Mouse (Mus musculus) layer of hippocampus, adult 8-10 months (tissue): ENCODE measurements around the gene Arhgap15. TPM values are rescaled to one million over a fixed set of nuclear protein-coding genes. Genes with fewer than 3 reads are reported as not detected.

ENCODE experiments used
- DNase-seq, 2 experiments: peaks; one replicate each; pipeline ENCODE4 v3.0.0; 2022; ENCODE audit warnings: low spot score in 2 of 2
- total RNA-seq, 4 experiments: library from RNA; stranded (reverse); gene quantifications; 2 replicates each; pipeline ENCODE4 v1.2.4; 2022

Gene Arhgap15
- total RNA-seq, 4 experiments from 2014 or later = 6.6 to 10.0 (median 8.7) TPM

DNA sequence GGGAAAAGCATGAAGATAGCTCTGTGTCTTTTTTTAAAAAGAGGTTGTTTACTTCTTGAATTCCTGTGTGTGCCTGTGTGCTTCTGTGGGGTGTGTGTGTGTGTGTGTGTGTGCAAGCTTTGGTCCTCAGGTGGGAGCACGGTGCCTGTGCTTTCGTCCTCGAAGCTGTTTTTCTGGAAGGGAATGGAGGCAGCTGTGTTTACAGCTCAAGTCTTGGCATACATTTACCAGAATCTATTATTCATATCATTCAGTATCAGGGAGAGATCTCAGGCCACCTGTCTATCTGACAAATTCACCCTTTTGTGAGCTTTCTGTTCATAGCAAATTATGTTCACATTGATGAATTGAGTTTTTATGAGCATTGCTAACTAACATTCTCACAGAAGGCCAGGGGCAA is 550.5 kb downstream of the Arhgap15 start:
- DNase-seq = no peak

DNA sequence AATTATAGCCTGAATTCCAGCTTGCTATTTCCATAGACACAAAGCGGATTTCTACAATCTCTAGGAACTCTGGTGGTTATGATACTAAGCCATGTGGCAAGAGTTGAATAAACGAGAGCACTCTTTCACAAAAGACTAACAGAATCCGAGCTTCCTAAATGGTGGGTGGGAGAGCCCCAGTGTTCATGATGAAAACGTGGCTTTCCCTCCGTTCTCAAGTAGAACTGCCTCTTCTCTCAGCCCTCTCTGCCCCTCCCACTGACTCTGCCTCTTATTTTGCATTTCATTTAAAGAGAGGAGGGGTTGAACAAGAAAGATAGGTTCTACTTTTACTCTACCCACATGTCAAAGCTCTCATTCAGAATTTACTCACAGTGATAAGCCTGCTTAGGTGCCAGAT is 551.3 kb downstream of the Arhgap15 start:
- no peak for DNase-seq

DNA sequence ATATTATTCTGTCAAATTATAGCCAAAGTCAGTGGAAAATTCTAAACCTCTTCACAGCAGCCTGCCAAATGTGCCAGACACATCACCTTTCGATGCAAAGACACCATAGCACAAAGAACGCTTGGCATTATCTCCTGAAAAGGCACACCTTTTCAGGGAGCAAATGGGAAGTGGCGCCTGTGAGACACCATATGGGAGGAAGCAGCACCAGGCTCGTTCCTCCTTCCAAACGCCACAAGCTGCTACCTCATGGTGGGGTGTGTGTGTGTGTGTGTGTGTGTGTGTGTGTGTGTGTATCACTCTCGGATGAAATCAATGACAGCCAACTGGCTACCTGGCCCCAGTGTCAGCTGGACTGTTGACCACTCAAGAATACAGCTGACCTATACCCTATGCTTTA is 551.8 kb downstream of the Arhgap15 start:
- no peak for DNase-seq

DNA sequence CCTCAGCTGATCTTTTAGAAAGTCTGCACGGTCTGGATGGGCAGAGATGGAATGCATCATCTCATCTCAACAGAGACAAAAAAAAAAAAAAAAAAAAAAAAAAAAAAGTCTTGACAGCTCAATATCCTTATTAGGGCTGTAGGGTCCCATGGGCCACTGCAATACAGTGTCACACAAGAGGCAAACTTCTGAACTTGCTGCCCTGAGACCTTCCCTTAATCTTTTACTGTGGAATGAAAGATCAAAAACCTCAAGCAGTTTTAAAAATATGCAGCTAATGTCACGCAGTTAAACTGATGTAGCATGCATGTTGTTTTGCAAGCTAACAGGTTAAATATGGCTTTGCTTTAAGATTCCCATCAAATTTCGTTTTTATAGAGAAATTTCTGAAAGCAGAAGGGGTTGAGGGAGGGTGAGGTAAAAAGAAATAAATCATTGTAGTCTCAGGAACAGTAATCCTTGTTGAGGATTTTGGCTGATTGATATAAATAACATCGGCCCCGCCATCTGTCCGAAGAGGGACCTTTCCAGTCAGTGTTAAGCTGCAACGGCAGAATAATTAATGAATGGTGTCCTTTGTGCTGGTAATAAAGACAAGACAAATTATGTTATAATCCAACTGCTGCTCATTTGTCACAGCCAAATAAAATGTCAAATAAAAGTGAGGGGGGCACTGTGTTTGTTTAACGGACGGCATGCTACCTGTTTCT is 555.8 kb downstream of the Arhgap15 start:
- no peak for DNase-seq

DNA sequence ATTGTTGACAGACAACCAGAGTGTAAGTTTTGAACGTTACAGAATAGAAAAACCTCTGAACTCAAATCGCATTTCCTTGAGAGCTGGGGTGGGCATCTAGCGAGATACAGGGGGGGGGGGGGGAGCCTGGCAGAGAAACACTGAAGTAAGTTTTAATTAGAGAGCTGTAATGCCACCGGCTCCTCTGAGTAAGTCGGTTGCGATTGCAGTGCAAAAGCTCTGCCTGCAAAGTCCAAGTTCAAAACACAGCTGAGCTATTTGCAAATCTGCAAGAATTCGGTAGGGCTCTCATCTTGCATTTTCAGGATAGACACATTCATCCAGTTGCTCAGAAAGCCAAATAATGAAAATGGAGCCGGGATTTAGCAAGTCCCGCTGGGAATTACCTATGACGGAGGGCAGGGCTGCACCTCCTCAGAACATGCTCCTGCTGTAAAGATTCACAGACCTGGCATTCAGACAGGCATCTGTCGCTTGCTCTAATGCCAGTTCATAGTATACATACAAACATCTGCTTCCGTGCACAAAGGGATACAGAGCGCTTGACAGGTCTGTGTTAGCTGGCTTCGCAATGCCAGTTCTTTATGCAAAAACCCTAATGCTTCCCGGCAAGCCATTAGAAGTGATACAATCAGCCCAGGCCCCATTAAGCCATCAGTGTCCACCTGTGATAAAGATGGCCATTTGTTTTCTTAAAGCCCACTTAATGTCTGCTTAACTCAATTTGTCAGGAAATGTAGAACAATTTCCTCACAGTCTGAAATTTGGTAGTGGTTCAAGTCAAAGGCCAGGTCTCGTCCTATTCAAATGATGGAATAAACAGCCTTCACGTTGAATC is 556.6 kb downstream of the Arhgap15 start:
- DNase-seq = no peak

DNA sequence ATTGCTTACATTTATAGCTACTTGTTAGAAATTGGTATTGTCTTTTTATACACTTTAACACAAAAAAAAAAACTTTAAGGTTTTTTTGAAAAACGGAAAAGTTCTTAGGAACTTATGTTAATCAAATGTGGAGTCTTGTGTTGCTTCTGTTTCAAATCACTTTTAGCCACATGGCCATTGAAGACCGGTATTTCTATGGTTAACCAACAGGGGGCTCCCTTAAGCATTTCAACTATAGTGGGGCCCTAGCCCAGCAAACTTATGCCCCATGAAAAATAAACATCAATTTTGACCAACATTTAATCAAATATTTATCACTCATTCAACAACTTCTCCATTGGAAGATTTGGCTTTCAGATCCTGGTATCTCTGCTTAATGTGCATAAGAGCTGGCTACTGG is 557.5 kb downstream of the Arhgap15 start:
- no peak for DNase-seq

DNA sequence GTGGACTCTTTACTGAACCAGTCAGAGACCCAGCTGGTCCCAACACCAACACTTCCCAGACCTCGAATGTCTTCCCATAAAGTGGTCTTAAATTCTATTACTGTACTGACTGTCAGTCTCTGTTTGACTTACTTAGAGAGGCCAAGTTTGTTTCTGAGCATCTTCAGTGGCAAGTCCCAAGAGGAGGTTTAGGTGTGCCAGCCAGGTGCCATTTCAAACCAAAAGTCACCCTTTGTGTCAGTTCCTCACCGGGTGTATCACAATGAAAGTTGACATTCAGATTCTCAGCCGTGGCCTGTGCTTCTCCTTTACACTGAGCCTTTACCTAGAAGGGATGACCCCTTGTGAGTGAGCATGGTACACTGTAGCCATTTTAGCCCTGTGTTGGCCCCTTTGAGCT is 560.5 kb downstream of the Arhgap15 start:
- no peak for DNase-seq

DNA sequence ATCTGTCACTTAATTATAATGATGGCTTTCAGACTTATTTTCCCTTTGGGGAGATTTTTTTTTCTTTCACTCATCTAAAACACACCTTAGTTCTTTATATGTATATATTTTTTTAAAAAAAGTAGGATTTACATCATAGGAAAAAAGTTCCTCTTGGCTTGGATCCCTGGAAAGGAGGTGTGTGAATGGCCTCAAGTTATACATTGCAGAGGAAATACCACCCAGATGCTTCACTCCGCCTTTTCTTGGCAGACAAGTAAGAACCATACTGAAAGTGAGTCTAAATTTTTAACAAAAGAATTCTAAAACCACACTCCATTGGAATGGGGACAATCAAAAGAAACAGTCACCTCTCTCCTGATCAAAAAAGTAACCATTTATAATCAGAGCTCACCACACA is 560.9 kb downstream of the Arhgap15 start:
- DNase-seq = no peak

DNA sequence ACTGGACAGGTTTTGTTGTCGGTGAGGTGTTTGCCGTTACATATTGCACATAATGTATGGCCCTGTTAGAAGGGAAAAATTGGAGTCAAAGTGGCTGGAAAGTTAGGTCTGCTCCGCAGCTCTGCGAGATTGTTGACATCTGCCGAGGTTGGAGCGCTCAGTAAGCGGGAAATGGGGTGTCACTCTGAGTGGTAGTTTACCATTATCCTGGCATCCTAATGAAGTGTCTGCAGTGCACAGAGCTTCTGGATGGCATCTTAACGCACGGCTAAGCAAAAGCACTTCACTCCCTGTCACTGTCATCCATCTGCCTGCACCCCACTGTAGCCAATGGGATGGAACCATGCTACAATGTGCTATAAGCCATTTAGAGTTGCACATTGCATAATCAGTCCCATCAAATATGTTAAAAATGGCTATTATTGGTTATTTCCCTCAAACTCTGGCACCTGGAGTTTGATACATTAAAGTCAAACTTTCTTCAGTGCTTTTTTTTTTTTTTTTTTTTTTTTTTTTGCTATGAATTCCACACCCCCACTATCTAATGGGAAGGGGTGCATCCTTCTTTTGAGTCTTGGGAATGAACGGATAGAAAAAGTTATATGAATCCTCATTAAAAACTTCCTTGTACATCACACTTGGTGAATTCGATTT is 561.6 kb downstream of the Arhgap15 start:
- DNase-seq = no peak

DNA sequence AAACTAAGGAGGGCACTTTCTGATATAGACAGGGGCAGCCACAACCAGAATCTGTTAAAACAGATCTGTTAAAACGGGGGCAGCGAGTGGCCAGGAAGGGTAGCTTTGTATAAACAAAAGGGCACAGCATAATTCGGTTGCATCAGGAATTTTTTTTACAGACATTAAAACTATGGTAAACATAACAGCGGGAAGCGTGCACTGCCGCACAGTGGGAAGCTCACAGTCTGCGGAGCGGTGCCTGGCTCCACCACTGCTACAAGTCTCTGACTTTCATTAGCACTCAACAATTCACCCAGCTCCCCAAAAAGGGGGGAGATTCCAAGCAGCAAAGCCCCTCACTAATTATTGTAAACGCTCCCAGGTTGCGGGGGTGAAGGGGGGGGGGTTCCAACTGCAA is 562.6 kb downstream of the Arhgap15 start:
- no peak for DNase-seq

DNA sequence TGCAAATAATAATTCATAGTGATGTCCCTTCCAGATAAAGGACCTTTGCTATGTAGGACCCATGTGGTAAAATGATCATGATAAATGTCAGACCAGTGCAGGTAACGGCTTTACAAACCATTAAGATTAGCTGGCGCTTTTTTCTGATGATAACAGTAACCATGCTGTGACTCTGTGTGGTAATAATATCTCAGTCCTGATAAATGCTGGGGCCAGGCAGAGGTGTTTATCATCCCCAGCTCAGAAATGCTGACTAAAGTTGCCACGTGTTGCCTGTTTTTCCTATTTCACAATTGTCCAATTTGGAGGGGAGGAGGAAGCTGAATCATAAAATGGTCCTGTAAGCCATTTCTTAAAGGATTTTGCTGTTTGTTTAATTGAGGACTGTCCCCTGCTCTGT is 564.9 kb downstream of the Arhgap15 start:
- DNase-seq = no peak

DNA sequence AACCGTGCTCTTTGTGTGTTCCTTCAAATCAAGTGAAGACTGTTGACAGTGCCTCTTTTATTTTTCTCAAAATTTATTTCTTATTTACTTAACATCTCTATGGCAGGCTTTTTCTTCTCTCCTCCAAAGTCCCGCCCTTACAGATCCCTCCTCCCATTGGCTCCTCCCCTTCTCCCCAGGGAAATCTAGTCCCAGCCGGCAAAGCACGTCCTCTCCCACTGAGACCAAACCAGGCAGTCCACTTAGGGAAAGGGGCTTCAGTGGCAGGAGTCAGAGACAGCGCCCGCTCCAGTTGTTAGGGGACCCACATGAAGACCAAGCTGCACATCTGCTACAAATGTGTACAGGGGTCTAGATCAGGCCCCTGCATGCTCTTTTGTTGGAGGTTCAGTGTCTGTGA is 569.8 kb downstream of the Arhgap15 start:
- DNase-seq = no peak

DNA sequence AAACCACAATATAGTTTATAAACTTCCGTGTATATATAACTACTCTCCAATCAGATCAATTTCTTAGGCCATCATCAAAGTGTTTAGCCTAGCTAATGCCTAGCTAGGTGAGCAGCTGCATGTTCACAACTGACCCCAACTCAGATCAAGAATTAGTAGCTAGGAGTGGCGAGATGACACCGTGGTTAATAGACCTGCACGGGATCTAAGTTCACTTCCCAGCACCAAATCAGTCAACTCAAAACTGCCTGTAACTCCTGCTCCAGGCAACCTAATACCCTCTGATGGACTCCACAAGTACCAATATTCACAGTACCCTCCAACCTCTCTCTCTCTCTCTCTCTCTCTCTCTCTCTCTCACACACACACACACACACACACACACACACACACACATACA is 570.9 kb downstream of the Arhgap15 start:
- no peak for DNase-seq

DNA sequence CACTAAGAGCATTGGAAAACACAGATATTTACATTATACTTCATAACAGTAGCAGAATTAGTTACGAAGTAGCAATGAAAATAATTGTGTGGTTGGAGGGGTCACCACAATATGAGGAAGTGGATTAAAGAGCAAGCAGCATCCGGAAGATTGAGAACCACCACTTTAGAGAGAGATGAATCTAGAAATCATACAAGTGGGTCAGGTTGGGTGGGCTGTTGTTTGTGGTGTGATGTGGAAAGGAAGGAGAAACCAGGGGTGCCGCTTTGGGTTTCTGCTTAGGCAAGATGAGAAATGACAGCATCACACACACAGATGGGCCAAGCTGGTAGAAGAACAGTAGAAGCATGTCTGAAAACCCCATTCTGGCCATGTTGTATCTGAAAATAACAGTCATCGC is 575.2 kb downstream of the Arhgap15 start:
- DNase-seq = no peak

DNA sequence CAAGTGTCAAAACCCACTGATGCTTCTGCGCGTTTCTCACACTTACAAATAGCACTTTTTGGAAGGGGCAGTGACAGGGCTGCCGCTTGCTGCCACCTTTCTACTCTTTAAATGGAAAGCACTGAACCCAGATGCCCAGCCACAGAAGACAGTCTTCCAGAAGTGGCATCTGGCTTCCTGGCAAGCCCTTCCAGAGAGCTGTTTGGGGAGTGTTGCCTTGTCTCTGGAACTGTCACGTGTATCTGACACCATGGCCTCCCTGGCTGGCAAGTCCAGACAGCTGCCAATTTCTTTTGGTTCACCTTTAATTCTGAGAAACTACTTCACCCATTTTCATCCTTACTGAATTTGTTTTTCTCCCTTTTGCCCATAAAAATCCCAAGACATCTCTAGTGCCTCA is 584.7 kb downstream of the Arhgap15 start:
- no peak for DNase-seq

DNA sequence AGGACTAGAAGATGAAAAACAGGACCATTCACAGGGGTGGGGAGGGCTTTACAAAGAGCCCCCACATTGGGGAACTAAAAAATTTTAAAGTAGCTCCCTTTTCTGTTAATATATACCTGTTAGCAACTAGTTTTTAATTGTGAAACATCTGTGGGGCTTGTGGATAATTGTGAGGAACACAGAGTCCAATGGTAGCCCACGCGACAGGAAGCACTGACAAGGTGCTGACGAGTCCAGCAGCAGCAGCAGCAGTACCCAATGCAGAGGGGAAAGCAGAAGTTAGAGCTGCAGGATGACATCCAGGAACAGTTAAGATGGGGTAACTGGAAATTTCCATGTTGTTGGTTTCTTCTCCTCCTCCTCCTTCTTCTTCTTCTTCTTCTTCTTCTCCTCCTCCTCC is 585.4 kb downstream of the Arhgap15 start:
- no peak for DNase-seq

DNA sequence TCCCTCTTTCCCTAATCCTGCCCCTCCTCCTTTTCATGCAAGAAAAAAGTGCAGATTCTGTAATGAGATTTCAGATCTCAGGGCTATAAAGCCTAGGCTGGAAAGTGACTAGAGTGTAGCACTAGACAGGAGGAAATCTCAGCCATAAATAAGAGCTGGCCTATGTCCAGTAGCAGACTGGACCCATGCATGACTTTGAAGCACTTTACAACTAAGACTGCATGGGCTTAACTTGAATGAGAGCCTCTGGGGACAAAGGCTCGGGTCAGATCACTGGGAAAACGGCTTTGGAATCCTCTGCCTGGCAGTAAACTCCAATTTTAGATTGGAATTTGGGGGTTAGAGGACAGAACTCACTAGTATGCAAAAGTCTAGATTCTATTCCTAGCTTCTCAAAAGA is 585.9 kb downstream of the Arhgap15 start:
- DNase-seq = no peak

DNA sequence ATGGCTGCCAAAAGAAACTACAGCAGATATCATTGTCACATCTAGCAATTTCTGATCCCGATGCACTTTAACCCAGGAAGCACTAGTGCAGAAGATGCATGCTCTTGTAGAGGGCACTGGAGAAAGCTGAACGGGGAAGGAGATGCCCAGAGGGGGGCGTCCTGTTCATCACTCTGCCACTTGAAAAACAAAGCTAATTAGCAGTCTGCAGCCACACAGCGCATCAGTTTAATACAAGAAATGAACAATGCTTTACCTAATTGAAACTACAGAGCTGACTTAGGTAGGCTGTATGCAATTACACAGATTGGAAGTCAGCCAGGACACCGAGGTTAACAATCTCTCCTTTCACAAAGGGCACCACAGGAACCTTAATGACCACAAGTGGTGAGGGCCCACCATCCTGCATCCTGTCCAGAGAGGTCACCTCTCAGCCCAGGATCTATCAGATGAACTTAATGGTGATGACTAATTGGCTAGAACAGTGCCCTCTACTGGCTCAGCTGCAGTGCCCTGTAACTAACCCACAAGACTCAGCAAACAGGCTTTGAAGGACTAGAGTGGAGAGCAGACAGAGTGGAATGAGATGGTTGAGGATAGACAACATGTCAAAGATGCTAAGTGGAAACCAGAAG is 588.2 kb downstream of the Arhgap15 start:
- DNase-seq = no peak

DNA sequence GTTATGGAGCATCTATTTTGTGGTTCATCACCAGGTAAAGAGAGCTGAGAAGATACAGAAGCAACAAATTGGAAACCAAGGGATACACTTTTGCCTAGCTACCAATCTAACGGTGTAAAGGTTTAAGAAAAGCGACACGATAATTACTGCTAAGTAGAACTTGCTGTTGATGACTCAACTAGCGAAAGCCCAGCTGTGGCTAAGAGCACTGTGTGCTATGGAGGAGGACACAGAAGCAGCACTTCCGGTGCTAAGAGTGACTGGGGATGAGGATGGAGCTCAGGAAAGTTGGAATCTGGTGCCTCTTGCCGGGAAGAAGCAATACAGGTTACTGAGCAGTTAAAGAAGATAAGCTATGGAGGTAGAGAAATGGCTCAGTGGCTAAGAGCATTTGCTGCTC is 589.8 kb downstream of the Arhgap15 start:
- no peak for DNase-seq

DNA sequence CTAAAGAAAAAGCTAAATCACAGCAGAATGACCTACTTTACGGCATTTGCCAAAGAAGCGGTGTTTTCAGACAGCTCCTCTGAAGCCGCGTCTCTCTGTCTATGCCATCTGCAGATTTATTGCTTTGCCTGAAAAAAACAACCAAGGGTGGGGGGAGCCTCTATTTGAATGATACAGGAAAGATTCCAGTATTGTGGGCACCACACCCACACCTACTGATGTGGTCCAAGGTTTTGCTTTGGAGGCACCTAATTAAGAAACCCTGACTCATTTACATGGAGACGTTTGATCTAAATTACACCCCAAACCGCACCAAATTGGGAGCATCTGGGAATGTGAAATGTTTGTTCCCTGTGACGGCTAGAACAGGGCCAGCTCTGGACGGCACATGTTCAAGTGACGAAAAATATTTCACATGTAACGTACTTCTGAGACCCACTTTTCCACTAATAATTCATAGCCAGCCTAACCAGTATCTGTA is 592.5 kb downstream of the Arhgap15 start:
- peak; percentile 57 to 61 for DNase-seq

DNA sequence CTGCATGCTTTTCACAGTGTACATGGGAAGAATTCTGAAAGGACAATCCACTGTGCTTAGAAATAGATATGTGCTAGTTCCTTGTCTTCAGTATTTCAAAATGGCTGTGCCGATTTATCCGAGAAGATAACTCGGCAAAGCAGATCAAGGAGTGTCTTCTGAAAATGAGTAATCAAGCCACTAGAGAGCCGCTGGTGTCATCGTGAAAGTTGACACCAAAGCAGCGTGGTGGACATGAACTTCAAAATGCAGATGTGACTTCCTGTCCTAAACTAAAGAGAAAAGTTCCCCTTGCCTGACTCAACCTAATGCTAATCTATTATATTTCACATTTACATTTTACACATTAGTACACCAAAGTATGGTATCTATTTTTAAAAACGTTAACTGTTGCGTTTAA is 596.2 kb downstream of the Arhgap15 start:
- no peak for DNase-seq
